Mouse (Mus musculus) liver, postnatal 0 days (tissue): ENCODE data around the gene Nucks1.

Experiments
- CTCF ChIP-seq: sonication (generic); IDR thresholded peaks from 2 replicates; pipeline ENCODE4 v1.5.1; 2016; ENCODE audit warnings: antibody characterized with exemption, low read depth
- EP300 ChIP-seq: IDR thresholded peaks from 2 replicates; pipeline ENCODE4 v1.6.1; 2016; ENCODE audit warnings: antibody characterized with exemption, low read depth, mild to moderate bottlenecking

DNA sequence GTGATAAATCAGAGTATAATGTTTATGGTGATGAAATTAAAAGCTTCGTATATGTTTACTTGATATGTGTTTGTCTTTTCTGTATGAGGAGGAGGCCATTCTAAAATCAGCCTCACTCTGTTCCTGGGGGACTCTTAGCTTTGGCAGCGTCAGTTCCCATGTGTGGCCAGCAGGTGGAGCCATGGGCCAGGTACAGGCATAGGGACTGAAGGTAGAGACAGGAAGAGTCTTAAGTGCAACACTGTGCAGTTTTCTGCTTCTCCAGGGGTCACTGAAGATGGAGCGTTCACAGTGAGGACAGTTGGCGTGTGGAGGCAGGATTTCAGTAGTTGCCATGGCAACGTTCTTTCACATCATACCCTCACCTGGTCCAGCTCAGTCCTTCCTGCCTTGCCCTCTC is 72.6 kb downstream of the Nucks1 start:
- TF ChIP-seq CTCF (peak; percentile 99), EP300 (no peak)
